Mouse (Mus musculus) adrenal gland, postnatal 14 days (tissue): ENCODE results near the gene Nudt3. TPM values are rescaled to one million over a fixed set of nuclear protein-coding genes. Genes with fewer than 3 reads are reported as not detected.
"Not testable (repeated sequence)": the region's sequence is repeated elsewhere in the genome, so short reads cannot be mapped to it uniquely, and the experiment has no call there.

Source experiments
- DNase-seq: peaks from one replicate; pipeline ENCODE4 v3.0.0; 2021; ENCODE audit warnings: mixed read lengths
- total RNA-seq: library from RNA; stranded (reverse); gene quantifications from 2 replicates; pipeline ENCODE4 v1.2.3, GENCODE M21; 2021

Nudt3 gene
- total RNA-seq, 1 experiment from 2014 or later: 162 TPM

- DNase-seq: no peak
These were observed 13.1 kb upstream of the Nudt3 start, which contains the start of gene Rps10 for GRCm38 (mm10) chr17:27636132-27637020. Gene Rps10 (minus strand): TSS chr17:27636669.

DNA sequence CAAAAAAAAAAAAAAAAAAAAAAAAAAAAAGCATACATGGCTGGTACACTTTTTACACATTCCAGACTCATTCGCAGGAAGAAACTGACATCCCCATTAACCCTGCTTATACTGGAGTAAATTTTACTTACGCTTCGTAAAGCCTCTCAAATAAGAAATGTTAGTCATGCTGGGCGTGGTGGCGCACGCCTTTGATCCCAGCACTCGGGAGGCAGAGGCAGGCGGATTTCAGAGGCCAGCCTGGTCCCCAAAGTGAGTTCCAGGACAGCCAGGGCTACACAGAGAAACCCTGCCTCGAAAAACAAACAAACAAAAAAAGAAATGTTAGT, 12.2 kb upstream of the Nudt3 start:
- not testable (repeated sequence) for DNase-seq

DNA sequence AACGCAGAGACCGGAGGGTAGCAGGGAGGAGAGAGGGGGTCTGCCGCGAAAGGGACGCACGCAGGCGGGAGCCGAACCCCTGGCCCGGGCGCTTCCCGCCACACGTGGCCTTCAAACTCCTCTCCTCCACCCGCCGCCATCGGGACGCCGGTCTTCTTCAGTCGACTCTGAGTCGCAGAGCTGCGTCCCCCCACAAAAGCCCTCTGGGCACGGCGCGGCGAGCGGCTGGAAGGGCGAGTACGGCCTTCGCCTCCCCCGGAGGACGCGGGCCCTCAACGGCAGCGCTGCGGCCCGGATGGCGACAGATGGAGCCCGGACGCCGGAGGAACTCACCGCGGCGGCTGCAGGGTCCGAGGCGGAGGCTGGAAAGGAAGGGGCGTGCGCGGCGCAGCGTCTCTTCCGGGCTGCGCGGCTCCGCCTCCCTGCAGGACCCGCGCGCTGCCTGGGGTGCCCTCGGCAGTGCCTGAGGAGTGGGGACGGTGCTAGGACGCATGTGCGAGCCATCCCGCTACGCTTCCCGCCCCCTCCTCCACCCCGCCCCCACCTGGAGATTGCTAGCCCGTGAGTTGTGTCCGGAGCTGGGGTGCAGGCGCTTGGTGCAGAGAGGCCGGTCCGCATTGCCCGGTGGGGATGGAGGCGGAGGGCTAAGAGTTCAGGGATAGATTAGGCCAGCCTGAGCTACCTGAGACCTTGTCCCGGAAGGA, 11.7 kb upstream of the Nudt3 start, which contains the start of gene RPS10-NUDT3:
RPS10-NUDT3 (minus strand) TSS at position 352 of the 704 bp plus-strand sequence.
- DNase-seq: peak; percentile 94

DNA sequence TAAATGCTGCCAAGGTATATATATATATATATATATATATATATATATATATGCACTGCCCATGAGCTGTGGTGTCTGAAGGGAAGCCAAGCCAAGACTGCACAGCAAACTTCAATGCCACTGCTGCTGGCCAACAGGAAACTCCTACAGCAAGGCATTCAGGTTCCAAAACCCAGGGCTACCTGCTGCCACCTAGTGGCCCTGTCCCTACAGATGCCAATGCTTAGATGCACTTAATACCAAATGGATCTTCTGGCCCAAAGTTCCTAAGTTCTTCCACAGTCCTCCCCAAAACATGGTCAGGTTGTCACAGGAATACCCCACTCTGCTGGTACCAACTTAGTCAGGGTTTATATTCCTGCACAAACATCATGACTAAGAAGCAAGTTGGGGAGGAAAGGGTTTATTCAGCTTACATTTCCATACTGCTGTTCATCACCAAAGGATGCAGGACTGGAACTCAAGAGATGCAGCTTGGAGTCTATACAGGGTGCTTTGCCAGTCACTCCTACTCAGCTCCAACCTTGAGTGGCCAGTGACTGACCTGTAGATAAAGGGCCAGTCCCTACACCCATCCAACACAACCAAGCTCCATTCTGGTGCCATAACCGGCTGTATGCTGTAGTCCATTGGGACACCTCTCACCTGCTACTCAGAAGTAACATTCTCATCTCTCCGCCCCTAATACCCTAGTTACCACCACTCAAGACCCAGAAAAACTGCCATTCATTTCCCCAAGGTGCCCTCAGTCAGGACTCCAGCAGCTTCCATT, 6.1 kb upstream of the Nudt3 start:
- peak; percentile 89 for DNase-seq

- DNase-seq: no peak
These were observed 5.1 kb upstream of the Nudt3 start for GRCm38 (mm10) chr17:27628376-27628775.

DNA sequence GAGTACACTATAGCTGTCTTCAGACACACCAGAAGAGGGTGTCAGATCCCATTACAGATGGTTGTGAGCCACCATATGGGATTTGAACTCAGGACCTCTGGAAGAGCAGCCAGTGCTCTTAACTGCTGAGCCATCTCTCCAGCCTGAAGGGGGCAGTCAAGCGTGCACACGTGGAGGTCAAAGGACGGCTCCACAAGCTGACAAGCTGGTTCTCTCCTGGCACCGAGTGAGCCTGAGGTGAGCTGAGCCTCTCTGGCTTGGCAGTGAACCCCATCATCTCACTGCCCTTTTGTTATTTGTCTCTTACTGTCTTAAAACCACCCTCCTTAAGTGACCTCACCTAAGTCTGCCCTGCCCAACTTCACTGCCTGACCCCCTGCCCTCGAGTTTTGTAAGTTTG, 4.2 kb upstream of the Nudt3 start:
- DNase-seq: no peak

DNA sequence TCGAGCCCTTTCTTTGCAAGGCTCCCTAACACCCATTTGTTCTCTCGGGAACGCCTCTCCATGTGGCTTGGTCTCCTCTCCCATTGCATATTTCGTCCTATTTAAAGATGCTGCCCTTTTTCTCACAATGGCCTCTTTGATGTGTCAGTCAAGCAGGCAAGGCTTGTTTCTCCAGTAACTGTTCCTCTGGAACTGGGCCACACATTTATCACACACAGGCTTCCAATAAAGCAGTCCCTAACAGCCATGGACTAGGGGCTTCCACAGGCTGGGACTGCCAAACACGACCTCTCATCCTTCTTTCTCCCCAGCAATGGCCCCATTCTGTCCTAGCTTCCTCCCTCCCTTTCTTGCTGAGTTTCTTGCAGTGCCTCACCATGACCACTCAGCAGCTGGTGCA, 3.4 kb upstream of the Nudt3 start:
- DNase-seq: no peak

DNA sequence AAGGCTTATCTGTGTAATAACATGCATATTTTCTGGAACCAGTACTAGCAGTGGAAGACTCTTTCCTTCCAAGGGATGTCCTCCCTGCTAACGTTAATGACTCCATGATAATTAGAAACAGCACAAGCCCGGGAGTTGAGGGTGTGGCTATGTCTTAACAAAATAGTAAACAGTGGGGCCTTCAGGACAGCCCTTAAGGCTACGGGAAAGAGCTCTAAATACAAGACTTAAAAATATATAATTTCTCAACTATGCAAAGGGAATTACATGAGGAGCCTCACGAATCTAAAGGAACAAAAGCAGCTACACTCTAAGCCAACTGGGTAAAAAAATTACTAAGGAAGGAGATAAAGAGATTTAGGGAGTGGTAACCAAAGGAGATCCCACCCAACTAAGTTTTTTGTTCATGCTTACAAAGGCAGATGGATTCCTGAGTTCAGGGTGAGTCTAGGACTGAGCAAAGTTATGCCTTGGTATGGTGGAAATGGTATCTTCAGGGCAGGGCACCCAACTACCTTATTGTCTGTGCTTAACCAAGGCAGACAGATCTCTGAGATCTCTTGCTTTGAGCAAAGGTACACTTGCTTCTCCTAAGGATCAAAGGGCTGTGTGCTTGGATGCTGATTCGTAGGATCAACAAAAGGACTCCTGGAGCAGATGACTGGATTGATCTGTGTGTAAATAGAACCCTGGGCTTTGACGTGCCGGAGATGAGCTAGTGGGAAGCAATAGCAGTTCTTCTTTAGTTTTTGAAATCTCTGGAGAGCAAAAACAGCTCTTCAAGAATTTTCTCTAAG, 2.4 kb upstream of the Nudt3 start:
- DNase-seq: no peak

DNA sequence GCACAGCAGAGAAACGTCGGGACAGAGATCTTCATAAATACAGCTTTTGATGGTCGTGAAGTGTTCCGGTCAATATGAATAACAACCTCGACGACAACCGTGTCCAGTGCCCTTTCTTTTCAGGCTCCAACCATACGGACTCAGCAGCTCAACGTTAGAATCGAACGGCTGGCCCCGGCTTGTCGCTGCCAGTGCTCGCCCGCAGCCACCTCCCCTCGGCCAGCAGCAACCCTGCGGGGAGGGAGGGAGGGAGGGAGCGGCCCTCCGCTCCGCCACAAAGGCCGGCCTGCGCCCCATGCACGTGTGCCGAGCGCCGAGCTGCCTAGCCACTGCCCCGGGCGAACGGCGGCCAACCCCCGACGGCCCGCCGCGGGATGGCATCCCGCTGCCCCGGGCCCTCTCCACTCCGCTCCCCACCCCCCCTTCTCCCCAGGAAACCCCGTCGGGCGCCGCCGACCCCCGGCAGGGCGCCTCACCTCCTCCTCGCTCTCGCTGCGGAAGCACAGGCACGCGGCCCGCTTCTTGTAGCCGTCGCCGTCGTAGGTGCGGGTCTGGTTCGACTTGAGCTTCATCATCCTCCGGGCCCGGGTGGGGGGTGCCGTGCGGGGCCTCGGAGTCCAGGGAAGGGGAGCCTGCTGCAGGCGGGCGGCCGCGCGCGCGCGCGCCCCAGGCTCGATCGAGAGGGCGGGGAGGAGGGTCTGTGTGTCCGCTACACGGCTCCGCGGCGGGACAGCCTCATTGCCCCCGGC, 510 bp downstream of the Nudt3 start:
- peak; percentile 79 for DNase-seq

GRCm38 (mm10) chr17:27621705-27622531, 1.4 kb downstream of the Nudt3 start:
- DNase-seq: peak; percentile 34

- DNase-seq: no peak
These were observed 2.1 kb downstream of the Nudt3 start for GRCm38 (mm10) chr17:27621161-27621560.

GRCm38 (mm10) chr17:27615388-27615787, 7.9 kb downstream of the Nudt3 start:
- DNase-seq: no peak

DNA sequence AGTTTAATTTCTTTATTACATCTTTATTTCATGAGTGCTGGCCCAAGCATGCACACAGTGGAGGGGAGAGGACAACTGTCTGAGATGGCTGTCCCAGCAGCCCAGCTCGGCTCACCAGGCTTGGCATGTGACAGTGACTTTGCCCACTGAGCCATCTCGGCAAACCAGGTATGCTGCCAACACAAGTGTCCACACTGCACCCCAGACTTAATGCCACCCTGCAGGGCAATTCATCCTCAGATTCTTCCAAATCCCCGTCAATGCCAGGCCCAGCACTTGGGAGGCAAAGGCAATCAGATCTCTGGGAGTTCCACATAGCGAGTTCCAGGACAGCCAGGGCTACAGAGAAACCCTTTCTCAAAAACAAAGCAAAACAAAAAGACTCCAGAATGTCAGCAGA, 10.3 kb downstream of the Nudt3 start:
- DNase-seq: no peak

GRCm38 (mm10) chr17:27611994-27612393, 11.3 kb downstream of the Nudt3 start:
- DNase-seq: no peak

GRCm38 (mm10) chr17:27611519-27611884, 11.8 kb downstream of the Nudt3 start:
- no peak for DNase-seq

DNA sequence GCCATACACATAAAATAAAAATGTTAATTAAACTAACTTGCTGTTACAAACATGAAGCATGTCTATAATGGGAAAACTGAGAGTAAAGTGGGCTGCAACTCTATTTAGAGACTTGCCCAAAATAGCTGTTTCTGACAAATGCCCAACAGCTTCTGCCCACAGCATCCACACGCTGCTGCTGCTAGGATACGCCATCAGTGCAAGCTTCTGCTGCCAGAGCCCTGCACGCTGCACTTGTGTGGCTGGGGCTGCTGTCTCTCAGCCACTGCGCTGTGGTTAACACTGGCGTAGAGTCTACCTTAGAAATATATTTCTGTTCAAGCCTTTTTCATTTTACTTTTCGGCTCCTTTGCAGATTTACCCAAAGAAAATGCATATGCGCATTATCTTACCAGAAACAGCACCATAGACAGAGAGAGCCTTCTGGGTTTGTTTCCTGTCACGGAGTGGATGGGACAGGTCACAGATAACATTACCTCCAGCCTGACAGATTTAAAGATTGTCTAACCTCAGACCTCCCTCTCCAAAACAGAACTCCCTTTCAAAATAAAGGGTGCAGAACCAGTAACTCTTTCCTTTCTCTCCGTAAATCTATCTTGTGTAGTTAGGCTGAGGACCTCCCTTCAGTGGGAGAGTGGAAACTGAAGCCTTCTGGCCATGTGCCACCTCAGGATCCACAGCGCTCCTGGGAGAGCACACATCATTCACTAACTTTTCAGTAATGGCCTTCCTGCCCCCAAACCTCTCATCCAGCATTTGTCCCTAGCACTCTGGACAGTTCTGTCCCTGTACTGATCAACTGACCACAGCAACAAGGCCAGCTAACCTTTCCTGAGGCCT, 12.4 kb downstream of the Nudt3 start:
- DNase-seq: peak; percentile 38

GRCm38 (mm10) chr17:27609576-27609975, 13.7 kb downstream of the Nudt3 start:
- no peak for DNase-seq

DNA sequence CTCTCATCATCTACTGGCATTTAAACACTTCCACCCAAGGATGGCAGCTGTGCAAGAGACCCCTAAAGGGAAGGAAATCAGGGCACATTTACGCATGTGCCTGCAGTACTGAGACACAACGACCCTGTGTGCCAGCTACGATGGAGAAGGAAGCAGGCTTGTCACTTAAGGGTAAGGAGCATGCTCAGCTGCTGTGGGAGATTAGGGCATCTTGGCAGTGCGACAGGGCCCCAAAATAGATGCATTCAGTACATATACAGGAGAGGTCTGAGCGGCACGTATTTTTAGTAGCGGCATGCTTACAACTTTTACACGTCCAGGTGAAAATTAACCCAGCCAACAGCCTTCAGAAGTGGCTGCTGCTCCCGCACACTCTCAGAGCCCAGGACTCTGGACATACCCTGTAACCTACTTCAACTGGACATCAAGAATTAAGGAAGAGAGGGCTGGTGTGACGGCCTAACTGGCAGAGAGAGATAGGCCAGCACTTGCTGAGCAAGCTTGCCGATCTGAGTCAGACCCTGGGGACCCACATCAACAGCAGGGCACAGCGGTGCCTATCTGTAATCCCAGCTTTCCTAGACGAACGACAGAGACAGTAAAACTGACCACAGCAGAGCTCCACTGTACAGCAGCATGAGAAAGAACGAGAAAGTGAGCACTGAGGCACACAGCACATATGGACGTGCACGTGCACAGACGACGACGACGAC, 19.6 kb downstream of the Nudt3 start:
- no peak for DNase-seq

DNA sequence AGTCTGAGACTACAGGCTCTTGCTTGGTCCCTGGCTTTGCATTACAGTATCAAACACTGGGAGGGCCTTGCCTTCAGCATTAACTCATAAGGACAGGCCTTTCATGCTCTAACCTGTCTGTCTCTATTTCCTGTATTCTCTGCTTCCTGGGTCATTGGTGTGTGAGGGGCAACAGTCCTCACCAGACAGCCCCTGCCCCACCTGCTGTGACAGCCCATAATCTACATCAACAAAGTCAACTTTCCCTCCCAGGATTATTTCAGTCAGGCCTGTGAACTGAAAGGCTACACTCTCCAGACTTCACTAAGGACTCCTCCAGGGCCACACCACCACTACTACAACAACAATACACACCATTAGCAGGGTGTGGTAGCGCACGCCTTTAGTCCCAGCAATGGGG, 20.3 kb downstream of the Nudt3 start:
- no peak for DNase-seq
